Mouse (Mus musculus) stomach, postnatal 0 days (tissue): ENCODE measurements around the gene Nelfb.
"Not testable (repeated sequence)": the region's sequence is repeated elsewhere in the genome, so short reads cannot be mapped to it uniquely, and the experiment has no call there.

Source experiments
- CTCF ChIP-seq: IDR thresholded peaks from 2 replicates; pipeline ENCODE4 v1.5.1; 2016; ENCODE audit warnings: antibody characterized with exemption, low read depth, mild to moderate bottlenecking, moderate library complexity
- EP300 ChIP-seq: optimal IDR thresholded peaks from 2 replicates; pipeline ENCODE3; 2016; ENCODE audit warnings: antibody characterized with exemption

DNA sequence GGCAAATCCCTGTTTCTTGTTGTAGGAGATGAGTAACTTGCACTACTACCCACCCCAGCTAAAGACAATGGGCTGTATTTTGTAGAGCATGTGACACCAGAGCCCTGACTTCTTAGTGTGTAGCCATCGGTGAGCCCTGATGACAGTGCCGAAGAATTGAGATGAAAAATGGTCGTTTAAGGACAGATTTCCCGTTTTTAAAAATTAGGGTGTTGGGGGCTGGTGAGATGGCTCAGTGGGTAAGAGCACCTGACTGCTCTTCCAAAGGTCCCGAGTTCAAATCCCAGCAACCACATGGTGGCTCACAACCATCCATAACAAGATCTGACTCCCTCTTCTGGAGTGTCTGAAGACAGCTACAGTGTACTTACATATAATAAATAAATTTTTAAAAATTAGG lies 46.0 kb upstream of the Nelfb start:
- TF ChIP-seq CTCF, EP300: not testable (repeated sequence)
